Mouse (Mus musculus): ENCODE data around the gene Lmf1. TPM values are rescaled to one million over a fixed set of nuclear protein-coding genes. Genes with fewer than 3 reads are reported as not detected.
A peak's percentile ranks its signal among the peaks of the same experiment; 100 is the strongest.

Lmf1 gene
- polyA plus RNA-seq, 1 experiment = 10.9 TPM

- TF ChIP-seq CTCF (IDR thresholded peaks at IDR 0.05; ENCODE audit: extremely low read depth, insufficient read length, insufficient replicate concordance, low read depth, low read length) = no peak
- no peak for TF ChIP-seq POLR2A (IDR thresholded peaks at IDR 0.05; ENCODE audit: low read depth, low read length)
- Histone ChIP-seq H3K4me1 (ENCODE audit: control insufficient read depth, insufficient read depth, insufficient read length, low read length) (no peaks in the 10 kb centered on the region), H3K4me3 (ENCODE audit: low read depth, low read length) (no peak overlapping the region), H3K36me3 (ENCODE audit: control insufficient read depth, insufficient read depth, low read length) (peaks cover 4% of the 10 kb centered on the region; the same call in 1 of the 2 replicates), H3K27ac (ENCODE audit: insufficient read depth, low read depth, low read length) (no peak overlapping the region), H3K27me3 (ENCODE audit: control insufficient read depth, insufficient read depth, low read length) (no peaks in the 10 kb centered on the region)
- WGBS = 95% methylated on average over 6 of the region's 6 CpGs
These were observed 11.2 kb downstream of the Lmf1 start for GRCm38 (mm10) chr17:25590068-25590467.

- H3K27ac ChIP-seq (ENCODE audit: insufficient read depth, low read depth, low read length) = no peak overlapping the region
- 84% methylated on average over 4 of the region's 4 CpGs for WGBS
- no peak for TF ChIP-seq POLR2A (IDR thresholded peaks at IDR 0.05; ENCODE audit: low read depth, low read length)
- no peak for TF ChIP-seq CTCF (IDR thresholded peaks at IDR 0.05; ENCODE audit: extremely low read depth, insufficient read length, insufficient replicate concordance, low read depth, low read length)
- H3K4me1 ChIP-seq (ENCODE audit: control insufficient read depth, insufficient read depth, insufficient read length, low read length) = no peaks in the 10 kb centered on the region
- 0 out of 2 replicates have a peak, but pooled peaks cover 2% of the 10 kb centered on the region for H3K36me3 ChIP-seq (ENCODE audit: control insufficient read depth, insufficient read depth, low read length)
- no peaks in the 10 kb centered on the region for H3K27me3 ChIP-seq (ENCODE audit: control insufficient read depth, insufficient read depth, low read length)
- no peak overlapping the region for H3K4me3 ChIP-seq (ENCODE audit: low read depth, low read length)
These were observed 12.1 kb downstream of the Lmf1 start for GRCm38 (mm10) chr17:25590985-25591384.

GRCm38 (mm10) chr17:25592336-25592735, 13.5 kb downstream of the Lmf1 start:
- 0 out of 2 replicates have a peak, but pooled peaks cover 1% of the 10 kb centered on the region for H3K36me3 ChIP-seq (ENCODE audit: control insufficient read depth, insufficient read depth, low read length)
- TF ChIP-seq POLR2A (IDR thresholded peaks at IDR 0.05; ENCODE audit: low read depth, low read length) = no peak
- no peak for TF ChIP-seq CTCF (IDR thresholded peaks at IDR 0.05; ENCODE audit: extremely low read depth, insufficient read length, insufficient replicate concordance, low read depth, low read length)
- H3K27ac ChIP-seq (ENCODE audit: insufficient read depth, low read depth, low read length) = no peak overlapping the region
- no peaks in the 10 kb centered on the region for H3K4me1 ChIP-seq (ENCODE audit: control insufficient read depth, insufficient read depth, insufficient read length, low read length)
- H3K4me3 ChIP-seq (ENCODE audit: low read depth, low read length) = no peak overlapping the region
- no peaks in the 10 kb centered on the region for H3K27me3 ChIP-seq (ENCODE audit: control insufficient read depth, insufficient read depth, low read length)
- WGBS = 93% methylated on average over 6 of the region's 6 CpGs

- TF ChIP-seq POLR2A (IDR thresholded peaks at IDR 0.05; ENCODE audit: low read depth, low read length) = no peak
- no peak for TF ChIP-seq CTCF (IDR thresholded peaks at IDR 0.05; ENCODE audit: extremely low read depth, insufficient read length, insufficient replicate concordance, low read depth, low read length)
- H3K27me3 ChIP-seq (ENCODE audit: control insufficient read depth, insufficient read depth, low read length) = no peaks in the 10 kb centered on the region
- no peak overlapping the region for H3K27ac ChIP-seq (ENCODE audit: insufficient read depth, low read depth, low read length)
- H3K4me3 ChIP-seq (ENCODE audit: low read depth, low read length) = no peak overlapping the region
- H3K36me3 ChIP-seq (ENCODE audit: control insufficient read depth, insufficient read depth, low read length) = 0 out of 2 replicates have a peak, but pooled peaks cover under 1% of the 10 kb centered on the region
- H3K4me1 ChIP-seq (ENCODE audit: control insufficient read depth, insufficient read depth, insufficient read length, low read length) = no peaks in the 10 kb centered on the region
- 80% methylated on average over 22 of the region's 22 CpGs for whole genome bisulfite sequencing
These were observed 14.8 kb downstream of the Lmf1 start for GRCm38 (mm10) chr17:25593411-25594261.

GRCm38 (mm10) chr17:25595495-25595894, 16.6 kb downstream of the Lmf1 start:
- 46% methylated on average over 5 of the region's 5 CpGs for WGBS
- TF ChIP-seq CTCF (IDR thresholded peaks at IDR 0.05; ENCODE audit: extremely low read depth, insufficient read length, insufficient replicate concordance, low read depth, low read length) (peak; percentile 42; the same call in 1 of the 2 replicates), POLR2A (IDR thresholded peaks at IDR 0.05; ENCODE audit: low read depth, low read length) (no peak)
- H3K36me3 ChIP-seq (ENCODE audit: control insufficient read depth, insufficient read depth, low read length) = no peaks in the 10 kb centered on the region

GRCm38 (mm10) chr17:25597537-25597936, 18.7 kb downstream of the Lmf1 start:
- Histone ChIP-seq H3K27me3 (ENCODE audit: control insufficient read depth, insufficient read depth, low read length) (no peaks in the 10 kb centered on the region), H3K36me3 (ENCODE audit: control insufficient read depth, insufficient read depth, low read length) (no peaks in the 10 kb centered on the region), H3K27ac (ENCODE audit: insufficient read depth, low read depth, low read length) (no peak overlapping the region), H3K4me3 (ENCODE audit: low read depth, low read length) (no peak overlapping the region), H3K4me1 (ENCODE audit: control insufficient read depth, insufficient read depth, insufficient read length, low read length) (no peaks in the 10 kb centered on the region)
- no peak for TF ChIP-seq POLR2A (IDR thresholded peaks at IDR 0.05; ENCODE audit: low read depth, low read length)
- no peak for TF ChIP-seq CTCF (IDR thresholded peaks at IDR 0.05; ENCODE audit: extremely low read depth, insufficient read length, insufficient replicate concordance, low read depth, low read length)
- 60% methylated on average over 3 of the region's 3 CpGs for WGBS

More at GRCm38 (mm10) chr17:25595495-25595894, 16.6 kb downstream of the Lmf1 start:
- no peaks in the 10 kb centered on the region for H3K4me1 ChIP-seq (ENCODE audit: control insufficient read depth, insufficient read depth, insufficient read length, low read length)
- H3K27ac ChIP-seq (ENCODE audit: insufficient read depth, low read depth, low read length) = no peak overlapping the region
- no peak overlapping the region for H3K4me3 ChIP-seq (ENCODE audit: low read depth, low read length)
- H3K27me3 ChIP-seq (ENCODE audit: control insufficient read depth, insufficient read depth, low read length) = no peaks in the 10 kb centered on the region

GRCm38 (mm10) chr17:25602366-25602765, 23.5 kb downstream of the Lmf1 start:
- Histone ChIP-seq H3K27ac (ENCODE audit: insufficient read depth, low read depth, low read length) (no peak overlapping the region), H3K4me3 (ENCODE audit: low read depth, low read length) (no peak overlapping the region), H3K27me3 (ENCODE audit: control insufficient read depth, insufficient read depth, low read length) (no peaks in the 10 kb centered on the region), H3K36me3 (ENCODE audit: control insufficient read depth, insufficient read depth, low read length) (no peaks in the 10 kb centered on the region), H3K4me1 (ENCODE audit: control insufficient read depth, insufficient read depth, insufficient read length, low read length) (no peaks in the 10 kb centered on the region)
- no peak for TF ChIP-seq POLR2A (IDR thresholded peaks at IDR 0.05; ENCODE audit: low read depth, low read length)
- TF ChIP-seq CTCF (IDR thresholded peaks at IDR 0.05; ENCODE audit: extremely low read depth, insufficient read length, insufficient replicate concordance, low read depth, low read length) = no peak
- 72% methylated on average over 8 of the region's 8 CpGs for WGBS
